Mouse (Mus musculus) T-helper 1 cell (primary cell): ENCODE data around the gene Dcp1a.

Experiments used
- in situ Hi-C: fragments of 300-600 bp; cut with MboI, MseI; formaldehyde crosslinking; loops from one replicate; pipeline ENCODE4 v1.15.1; 2025; ENCODE audit warnings: high pct_unique_total_duplicates

The Dcp1a gene

DNA sequence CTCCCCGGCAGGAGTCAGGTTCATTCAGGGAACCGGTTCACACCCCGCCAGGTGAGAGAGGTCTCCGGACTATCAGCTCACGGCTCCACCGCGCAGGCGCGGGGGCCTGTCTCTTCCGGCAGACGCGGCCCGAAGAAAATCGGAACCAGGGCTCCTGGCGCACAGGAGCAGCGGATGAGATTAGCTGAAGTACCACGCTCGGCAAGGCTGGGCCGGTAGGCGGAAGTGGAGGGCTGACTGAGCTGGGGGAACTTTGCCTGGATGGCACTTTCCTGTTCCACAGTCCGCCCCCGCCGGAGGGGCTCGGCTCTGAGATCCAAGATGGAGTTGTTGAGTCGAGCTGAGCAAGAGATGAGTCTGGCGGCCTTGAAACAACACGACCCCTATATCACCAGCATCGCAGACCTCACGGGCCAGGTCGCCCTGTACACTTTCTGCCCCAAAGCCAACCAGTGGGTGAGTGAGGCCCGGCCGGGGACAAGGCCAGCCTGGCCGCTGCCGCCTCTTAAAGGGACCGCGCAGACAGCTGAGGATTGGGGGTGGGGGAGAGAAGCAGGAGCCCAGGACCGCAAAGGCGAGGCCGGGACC is at the start of gene Dcp1a:
Gene Dcp1a, plus strand, starts transcription at position 175 of the 588 bp plus-strand sequence.
- in situ Hi-C loops, result no loop called here

DNA sequence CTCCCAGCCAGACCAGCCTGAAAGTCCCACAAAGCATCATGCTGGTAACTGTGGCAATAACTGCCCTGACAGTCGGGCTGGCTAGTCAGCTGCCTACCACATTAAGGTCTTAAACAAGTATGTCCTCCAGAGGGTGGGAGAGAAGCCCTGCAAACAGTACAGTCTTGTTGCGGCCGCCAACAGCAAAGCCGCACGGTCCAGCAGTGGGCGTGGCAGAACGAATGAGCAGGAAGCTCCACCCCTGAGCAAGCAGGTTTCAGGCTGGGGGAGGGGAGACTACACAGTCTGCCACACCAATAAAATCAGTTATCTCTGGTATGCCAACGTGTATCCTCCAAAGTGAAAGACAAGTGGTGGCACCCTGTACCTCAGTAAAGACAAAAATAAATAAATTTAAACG is 49.7 kb upstream of the Dcp1a start:
- in situ Hi-C loops, result no loop called here

DNA sequence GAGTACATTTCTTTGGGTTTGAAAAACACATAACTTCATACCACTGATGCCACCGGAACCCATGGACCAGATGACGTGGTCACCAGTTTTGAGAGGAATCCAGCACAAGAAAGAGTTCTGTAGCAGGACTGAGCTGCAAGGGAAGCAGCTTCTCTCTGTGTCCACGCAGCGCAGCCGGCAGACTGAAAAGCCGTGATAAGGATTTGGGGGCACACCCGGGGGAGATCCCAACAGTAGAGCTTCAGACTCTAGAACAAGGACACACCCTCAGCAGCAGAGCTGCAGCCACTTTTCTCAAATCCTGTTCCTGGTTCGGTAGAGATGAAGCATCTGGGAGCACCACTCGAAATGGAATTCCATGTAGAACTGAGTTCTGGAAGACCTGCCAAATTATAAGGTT is 49.3 kb upstream of the Dcp1a start:
- in situ Hi-C loops, result no loop called here

DNA sequence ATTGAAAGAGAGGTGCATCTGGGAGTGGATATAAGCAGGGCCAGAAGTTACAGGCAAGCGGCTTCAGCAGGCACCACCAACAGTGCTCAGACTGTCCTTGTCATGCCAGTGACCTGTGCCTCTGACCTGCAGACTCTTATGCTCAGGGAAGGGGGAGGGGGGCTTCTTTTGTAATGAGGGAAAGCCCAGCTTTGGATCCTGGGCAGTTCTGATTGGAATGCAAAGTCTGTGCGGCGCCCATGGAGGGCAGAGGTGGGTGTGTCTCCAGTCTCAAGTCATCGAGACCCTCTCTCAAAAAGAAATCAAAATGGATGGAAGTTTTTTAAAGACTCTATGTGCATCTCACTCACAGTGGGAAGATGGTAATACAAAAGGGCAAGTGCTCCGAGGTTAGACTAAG is 48.9 kb upstream of the Dcp1a start:
- in situ Hi-C loops, result no loop called here

DNA sequence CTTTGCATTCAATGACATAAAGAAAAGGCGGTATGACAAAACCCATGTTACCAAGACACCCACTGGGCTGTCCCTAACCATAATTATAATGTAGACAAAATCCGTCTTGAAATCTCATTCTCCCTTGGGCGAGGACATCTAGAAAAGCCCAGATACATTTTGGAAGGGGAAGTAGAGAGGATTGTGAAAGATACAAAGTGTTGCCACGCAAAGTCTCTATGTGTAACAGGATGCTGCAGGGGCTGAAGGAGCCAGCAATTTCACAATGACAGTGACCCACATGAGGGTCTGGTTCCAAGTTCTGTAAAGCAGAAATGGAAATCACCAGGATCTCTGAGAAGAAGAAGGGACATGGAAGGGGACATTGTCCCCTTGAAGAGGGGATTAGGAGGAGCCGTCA is 44.0 kb upstream of the Dcp1a start:
- in situ Hi-C loops, result no loop called here

DNA sequence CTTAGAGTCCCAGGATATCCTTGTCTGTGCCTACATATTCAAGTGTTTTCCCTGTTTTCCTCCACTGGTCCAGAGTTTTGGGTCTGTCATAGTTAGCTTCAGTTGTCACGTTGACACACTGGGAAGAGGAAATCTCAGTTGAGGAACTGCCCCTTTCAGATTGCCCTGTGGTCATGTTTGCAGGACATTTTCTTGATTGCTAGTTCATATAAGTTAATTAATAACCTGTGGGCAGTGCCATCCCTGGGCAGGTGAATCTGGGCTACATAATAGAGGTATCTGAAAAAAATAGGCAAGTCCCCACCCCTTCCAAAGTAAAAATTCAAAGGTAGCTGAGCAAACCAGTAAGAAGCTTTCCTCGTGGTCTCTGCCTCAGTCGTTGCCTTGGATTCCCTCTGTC is 39.4 kb upstream of the Dcp1a start:
- in situ Hi-C loops, result no loop called here

DNA sequence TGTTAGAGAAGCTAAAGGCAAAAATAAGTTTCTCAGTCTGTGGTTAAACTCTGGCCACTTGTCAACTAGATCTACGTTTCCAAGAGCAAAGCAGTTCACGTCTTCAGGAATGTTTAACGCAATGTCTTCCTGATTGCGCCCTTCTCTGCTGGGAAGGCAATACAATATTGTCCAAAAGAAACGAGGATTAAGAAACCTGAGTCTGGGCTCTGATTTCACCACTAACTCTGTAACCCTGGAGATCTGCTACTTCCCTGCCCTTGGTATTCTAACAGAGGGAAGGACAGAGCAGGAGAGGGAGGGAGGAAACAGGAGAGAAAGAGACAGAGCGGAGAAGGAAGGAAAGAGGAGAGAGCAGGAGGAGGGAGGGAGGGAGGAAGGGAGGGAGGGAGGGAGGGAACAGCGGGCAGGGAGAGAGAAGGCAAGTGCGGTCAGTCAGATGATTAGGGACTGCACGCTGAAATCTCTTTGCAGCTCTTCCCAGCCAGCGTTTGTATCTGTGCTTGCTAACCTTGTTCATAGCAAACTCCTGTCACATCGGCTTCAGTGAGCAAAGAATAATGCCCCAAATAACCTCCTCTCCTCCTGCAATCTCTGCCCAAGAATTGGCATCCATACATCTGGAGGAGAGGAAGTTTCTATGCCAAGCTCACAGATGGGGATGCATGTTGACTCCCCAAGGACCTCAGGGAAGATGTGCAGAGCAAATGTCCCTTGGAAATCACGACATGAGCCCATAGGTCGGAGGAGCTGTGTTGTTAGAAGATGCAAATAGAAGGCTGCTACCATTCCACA is 23.3 kb upstream of the Dcp1a start:
- in situ Hi-C loops, result loop anchor here (5.0 kb wide), 1 partner anchor 324 kb away; no protein-coding TSS in a partner anchor

DNA sequence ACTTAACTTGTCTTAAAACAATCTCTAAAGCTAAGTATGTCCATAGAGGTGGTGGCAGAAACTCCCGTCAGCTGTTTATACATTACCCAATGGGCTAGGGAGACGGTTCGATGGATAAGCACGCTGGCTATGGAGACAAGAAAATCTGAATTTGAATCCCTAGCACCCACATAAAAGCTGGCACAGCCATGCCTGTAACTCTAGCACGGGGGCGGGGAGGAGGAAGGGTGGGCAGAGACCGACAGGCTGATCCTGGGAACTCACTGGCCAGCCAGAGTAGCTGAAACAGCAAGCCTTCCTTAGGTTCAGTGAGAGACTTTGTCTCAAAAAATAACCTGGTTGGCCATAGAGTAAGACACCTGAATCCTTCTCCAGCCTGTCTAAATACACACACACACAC is 21.9 kb upstream of the Dcp1a start:
- in situ Hi-C loops, result loop anchor here (5.0 kb wide), 1 partner anchor 325 kb away; no protein-coding TSS in a partner anchor

DNA sequence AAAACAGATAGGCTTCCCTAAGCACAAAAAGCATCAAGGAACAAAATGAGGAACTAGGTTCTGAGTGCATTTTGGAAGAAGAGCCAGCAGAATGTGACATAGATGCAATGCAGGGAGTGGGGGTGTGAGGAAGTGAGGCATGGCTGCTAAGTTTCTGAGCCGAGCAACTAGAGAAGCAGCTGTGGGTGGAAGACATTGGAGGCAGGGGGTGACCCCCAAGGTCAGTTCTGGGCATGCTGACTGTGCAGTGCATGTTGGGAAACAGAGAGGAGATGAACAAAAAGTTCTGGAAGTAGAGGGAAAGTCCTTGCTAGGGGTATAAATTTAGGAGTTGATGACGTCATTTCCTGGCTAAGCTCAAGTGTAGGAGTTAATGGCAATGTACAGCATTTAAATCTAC is 21.4 kb upstream of the Dcp1a start:
- in situ Hi-C loops, result loop anchor here (5.0 kb wide), 1 partner anchor 326 kb away; no protein-coding TSS in a partner anchor

DNA sequence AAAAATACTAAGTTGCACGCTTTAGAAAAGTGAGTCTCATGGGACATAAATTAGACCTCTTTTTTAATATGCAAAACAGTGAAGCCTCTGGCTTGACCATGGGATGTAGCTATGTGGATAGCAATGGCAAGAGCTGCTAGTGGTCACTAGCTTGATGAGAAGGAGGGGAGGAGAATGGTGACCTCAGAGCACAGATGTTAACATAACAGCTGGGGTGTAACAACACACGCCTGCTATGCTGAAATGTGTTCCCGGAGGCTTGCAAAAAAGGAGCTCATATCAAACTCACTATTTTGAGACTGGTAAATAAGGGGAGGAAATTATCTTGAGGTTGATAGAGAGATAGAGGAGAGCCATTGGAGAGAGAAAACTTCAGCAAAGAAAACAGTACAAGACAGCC is 20.5 kb upstream of the Dcp1a start:
- in situ Hi-C loops, result loop anchor here (5.0 kb wide), 1 partner anchor 327 kb away; no protein-coding TSS in a partner anchor

DNA sequence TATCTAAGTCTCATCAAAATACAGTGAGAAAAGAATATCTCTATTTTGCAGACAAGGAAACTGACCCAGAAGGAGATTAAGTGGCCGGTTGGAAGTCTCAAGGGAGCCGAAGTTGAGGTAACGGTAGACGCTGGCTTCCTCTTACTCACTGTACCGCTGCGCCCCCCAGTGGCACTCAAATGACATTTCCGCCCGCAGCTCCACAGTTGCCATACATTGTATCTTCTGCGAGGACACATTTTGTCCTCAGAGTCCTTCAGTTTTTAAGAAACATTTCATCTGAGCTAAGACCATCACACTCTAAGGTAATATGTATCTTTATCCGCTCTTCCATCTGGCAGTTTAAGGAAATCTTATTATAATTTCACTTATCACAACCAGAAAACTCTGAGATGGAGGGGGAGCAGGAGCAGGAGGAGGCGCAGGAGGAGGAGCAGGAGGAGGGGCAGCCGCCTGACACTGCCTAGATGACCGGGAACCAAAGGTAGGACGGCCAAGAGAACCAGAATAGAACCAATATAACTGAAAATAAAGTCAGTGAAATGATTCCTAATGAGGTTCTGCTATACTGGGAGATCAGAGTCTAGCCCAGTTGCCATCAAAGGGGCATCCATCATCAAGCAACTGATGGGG is 19.3 kb upstream of the Dcp1a start:
- in situ Hi-C loops, result loop anchor here (5.0 kb wide), 1 partner anchor 328 kb away; no protein-coding TSS in a partner anchor

DNA sequence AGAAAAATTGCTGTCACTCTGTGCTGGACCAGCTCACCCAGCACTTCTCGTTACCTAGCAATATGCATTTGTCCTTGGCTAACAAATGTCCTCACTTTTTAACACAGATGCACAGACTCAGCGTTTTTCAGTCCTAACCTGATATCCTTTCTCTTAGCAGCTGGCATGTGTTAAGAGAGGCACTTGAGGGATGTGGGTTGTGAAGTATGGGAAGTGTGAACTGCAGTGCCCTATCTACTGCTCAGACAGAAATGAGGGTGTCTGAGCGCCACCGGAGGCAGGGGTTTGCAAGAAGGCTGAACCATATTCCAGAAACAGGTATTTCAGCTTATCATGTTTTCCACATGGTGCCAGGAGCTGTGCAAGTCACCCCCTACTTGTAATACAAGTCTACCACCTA is 16.0 kb upstream of the Dcp1a start:
- in situ Hi-C loops, result no loop called here

DNA sequence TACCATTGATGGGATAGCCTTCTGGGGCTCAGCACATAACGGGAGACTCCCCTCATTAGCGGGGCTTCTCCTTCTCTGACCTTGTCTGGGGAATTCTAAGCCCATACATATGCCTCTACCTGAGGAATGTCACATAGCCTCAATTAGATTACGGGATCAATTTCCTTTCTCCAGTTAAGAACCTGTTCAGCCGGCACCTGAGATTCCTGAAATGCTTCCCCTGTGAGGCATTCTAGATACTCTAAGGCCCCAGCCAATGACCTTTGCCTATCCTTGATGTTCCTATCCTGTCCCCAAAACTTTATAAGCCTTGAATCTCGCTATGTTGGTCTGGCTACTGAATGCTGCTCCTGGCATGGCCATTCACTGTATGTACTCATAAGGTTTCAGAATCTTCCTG is 5.7 kb upstream of the Dcp1a start:
- in situ Hi-C loops, result no loop called here

DNA sequence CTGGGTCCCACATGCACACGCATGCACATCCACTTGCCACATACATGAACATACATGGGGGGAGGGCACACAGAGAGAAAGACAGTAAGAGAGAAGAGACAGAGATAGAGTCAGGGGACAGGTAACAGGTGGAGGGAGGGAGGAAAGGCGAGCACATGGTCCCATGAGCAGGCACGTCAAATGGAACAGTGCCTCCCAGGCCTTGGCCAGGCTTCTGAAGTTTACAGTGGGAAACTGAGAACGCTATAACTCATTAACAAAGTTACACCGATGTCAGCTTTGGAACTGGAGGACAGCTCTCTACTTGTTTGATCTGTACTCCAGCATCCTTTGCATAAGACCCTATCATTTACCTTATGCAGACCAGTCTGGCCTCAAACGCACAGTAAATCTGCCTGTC is 4.9 kb upstream of the Dcp1a start:
- in situ Hi-C loops, result no loop called here

DNA sequence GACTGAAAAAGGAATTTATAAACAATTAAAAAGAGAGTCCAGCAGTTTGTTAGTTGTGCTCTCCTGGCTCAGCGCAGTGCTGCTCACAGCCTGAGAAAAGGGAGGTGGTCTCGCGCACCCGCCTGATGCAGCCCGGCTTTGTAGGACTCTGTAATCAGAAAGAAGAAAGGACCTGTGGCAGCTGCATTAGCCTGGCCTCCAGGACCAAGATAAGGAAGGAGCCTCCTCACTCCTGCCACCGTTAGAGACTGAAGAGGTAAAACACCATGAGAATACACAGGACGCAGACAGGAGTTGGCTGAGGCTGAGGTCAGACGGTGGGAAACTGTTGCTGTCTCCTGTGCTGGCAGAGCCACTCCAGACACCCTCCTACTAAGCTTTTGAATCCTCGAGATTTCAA is 12.0 kb downstream of the Dcp1a start, which contains the start of gene Cacna1d:
Gene Cacna1d, minus strand, starts transcription at position 114 of the 400 bp plus-strand sequence.
- in situ Hi-C loops, result no loop called here

DNA sequence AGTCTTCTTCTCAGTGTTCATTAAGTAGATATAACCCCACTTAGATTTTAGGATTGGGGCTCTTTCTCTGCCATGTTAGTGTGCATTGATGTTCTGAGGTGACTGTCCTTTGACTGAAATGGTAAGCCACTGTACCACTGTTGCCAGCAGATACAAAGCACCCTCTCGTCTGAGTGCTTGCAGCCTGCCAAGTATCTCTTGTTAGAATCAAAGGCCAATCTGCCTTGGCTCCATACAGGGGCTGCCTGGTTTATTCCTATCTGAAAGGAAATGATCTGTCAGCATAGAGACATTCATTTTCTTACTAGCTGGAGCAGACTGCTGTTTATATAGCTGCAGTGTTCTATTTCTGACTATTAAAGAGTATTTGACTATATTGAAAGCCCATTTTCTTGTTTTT is 13.9 kb downstream of the Dcp1a start:
- in situ Hi-C loops, result no loop called here

DNA sequence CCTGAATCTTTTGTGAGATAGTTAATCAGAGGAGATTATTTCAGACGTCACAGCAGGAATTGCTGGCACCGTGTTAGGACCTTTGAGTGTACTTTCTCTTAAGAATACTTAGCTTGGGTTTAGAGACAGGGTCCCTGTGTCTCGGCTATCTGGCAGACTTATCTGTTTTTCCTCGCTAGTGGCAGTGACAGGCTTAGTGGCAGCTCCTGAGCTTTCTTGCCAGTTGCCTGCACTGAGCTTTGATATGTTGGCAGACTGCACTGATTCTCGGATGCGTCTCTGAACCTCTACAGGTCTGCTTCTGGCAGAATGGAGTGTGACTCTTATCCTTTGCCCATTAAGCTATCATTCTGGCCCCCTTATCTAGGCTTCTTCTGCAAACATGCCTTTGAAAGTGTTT is 15.7 kb downstream of the Dcp1a start:
- in situ Hi-C loops, result no loop called here

DNA sequence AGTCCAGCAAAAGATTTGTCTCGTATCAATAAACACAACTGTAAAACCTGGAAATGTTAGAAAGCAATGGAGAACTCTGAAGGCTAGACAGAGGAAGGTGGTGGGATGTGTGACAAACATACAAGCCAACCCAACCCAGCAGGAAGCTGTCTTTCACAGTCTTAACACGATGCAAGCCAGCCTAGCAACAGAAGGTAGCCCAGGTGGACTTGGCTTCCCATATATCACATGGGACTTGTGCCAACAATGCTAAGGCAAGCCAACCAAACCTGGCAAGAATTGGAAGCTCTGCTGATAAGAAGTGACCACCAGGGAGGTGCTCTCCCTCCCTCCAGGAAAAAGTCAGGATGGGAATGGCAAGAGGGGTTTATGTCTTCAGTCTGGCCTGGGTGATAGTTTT is 18.9 kb downstream of the Dcp1a start:
- in situ Hi-C loops, result no loop called here

DNA sequence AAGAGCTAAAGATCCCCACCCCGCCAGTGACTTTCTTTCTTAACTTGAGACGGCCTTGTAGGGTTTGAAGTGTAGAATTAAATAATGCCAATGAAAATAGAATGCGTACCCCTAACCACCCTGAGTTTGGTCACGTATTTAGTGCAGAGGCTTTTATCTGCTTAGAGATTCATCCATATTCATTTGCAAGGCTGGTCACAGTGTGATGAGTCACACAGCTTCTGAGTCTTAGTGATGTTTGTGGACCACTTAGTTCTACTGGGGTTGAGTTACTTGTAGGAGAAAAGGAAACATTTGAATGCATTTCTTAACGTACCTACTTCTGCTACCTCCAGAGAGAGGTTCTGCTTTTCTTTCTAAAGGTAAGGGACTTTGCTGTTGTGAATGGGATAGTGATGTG is 25.7 kb downstream of the Dcp1a start:
- in situ Hi-C loops, result no loop called here

DNA sequence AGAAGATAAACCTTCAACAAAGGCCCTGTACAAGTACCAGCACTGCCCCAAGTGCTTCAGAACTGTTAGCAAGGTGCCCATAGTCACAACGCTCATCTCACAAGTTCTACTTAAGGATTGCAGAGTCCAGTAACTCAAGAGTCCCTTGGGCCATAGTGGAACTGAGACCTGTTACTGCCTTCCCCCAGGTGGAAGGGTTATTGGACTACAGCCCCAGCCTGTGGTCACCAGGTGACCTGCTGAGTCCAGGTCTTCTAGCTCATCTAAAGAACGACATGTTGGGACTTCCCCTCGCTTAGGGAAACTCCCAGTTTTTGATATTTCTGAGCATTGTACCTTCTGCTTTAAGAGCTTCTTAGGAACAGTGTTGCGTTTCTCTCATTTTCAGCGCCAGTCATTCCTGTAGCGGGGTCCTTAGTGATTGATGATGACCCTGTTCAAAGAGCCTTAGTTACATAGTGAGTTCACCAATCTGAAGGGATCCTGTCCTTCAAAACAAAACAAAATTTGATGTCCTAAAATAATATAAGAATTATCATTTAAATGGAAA is 31.0 kb downstream of the Dcp1a start:
- in situ Hi-C loops, result no loop called here

DNA sequence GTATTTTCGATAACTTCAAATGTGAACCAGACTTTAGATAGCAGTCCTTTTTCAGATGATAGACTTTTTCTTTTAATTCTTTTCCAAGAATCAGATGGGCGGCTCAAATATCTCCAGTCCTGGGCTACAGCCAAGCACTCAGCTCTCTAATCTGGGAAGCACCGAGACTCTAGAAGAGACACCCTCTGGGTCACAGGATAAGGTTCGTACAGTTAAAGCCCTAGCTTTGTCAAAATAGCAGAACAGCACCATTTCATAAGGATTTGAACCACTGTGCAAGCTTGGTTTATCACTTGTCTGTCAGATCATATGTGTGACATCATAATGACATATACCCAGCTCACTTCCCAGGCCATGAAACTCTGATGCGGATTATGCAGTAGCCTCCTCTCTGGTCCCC is 33.6 kb downstream of the Dcp1a start:
- in situ Hi-C loops, result no loop called here
